Mouse (Mus musculus): Measurements from ENCODE around the gene Gm9780.
"Not testable (repeated sequence)": the region's sequence is repeated elsewhere in the genome, so short reads cannot be mapped to it uniquely, and the experiment has no call there.

GRCm38 (mm10) chr14:26035439-26035838 lies 7.1 kb downstream of the Gm9780 start:
- not testable (repeated sequence) for TF ChIP-seq POLR2A (IDR thresholded peaks at IDR 0.05; ENCODE audit: borderline replicate concordance, control insufficient read depth, low read depth, low read length); CTCF (IDR thresholded peaks at IDR 0.05; ENCODE audit: control insufficient read depth, insufficient read depth, low read length)
